Mouse (Mus musculus) hindbrain, postnatal 0 days (tissue): Measurements from ENCODE around the gene Gm21775. TPM values are rescaled to one million over a fixed set of nuclear protein-coding genes. Genes with fewer than 3 reads are reported as not detected.
"Not testable (repeated sequence)": the region's sequence is repeated elsewhere in the genome, so short reads cannot be mapped to it uniquely, and the experiment has no call there.

Source experiments
- ATAC-seq: fragments of 200-750 bp; cut with Nextera tagmentation; 2 replicates; pipeline ENCODE4 v1.8.0; 2017; ENCODE audit warnings: mild to moderate bottlenecking, moderate TSS enrichment, moderate library complexity
- DNase-seq: peaks from one replicate; pipeline ENCODE4 v3.0.0-alpha.2; 2015; ENCODE audit warnings: low spot score
- H3K27ac ChIP-seq: fragments of 300-500 bp; sonication (generic); 2 replicates; pipeline ENCODE4 v1.5.1; 2014; ENCODE audit warnings: mild to moderate bottlenecking
- H3K27me3 ChIP-seq: fragments of 300-500 bp; sonication (generic); 2 replicates; pipeline ENCODE4 v1.6.1; 2014; ENCODE audit warnings: low read length, mixed read lengths; ENCODE audit not compliant: insufficient read depth
- H3K36me3 ChIP-seq: fragments of 300-500 bp; sonication (generic); 2 replicates; pipeline ENCODE4 v1.6.1; 2014; ENCODE audit warnings: low read length, mixed read lengths; ENCODE audit not compliant: insufficient read depth
- H3K4me1 ChIP-seq: fragments of 300-500 bp; sonication (generic); 2 replicates; pipeline ENCODE4 v1.6.1; 2014; ENCODE audit warnings: antibody characterized with exemption, low read length, mixed read lengths; ENCODE audit not compliant: insufficient read depth
- H3K4me2 ChIP-seq: fragments of 300-500 bp; sonication (generic); 2 replicates; pipeline ENCODE4 v1.6.1; 2014; ENCODE audit warnings: low read depth, mild to moderate bottlenecking, low read length, moderate library complexity, mixed read lengths
- H3K4me3 ChIP-seq: fragments of 300-500 bp; sonication (generic); 2 replicates; pipeline ENCODE4 v1.5.1; 2014; ENCODE audit warnings: low read length
- H3K9ac ChIP-seq: fragments of 300-500 bp; sonication (generic); replicated peaks from 2 replicates; pipeline ENCODE4 v1.6.1; 2014; ENCODE audit warnings: mild to moderate bottlenecking, low read length, moderate library complexity, mixed read lengths
- H3K9me3 ChIP-seq: fragments of 300-500 bp; sonication (generic); 2 replicates; pipeline ENCODE4 v1.6.1; 2016; ENCODE audit warnings: low read length, mixed read lengths
- WGBS: fragments of 180-500 bp; shearing (Covaris S2); extraction: QIAGEN DNeasy Blood & Tissue Kit; methylation state at CpG from one replicate; pipeline ENCODE4 v1.1.7; 2014; 5-methylcytosine and 5-hydroxymethylcytosine counted together
- polyA plus RNA-seq: library from polyadenylated mRNA; unstranded; fragments of >200 nt; fragmentation: Nextera tagmentation; extraction: Ambion mirVana; gene quantifications from 2 replicates; pipeline ENCODE4 v1.2.1, GENCODE M21; 2015
- total RNA-seq: library from RNA; depleted of rRNA; stranded (reverse); fragments of >200 nt; gene quantifications from 2 replicates; pipeline ENCODE4 v1.2.3, GENCODE M21; 2014; rRNA removed

The Gm21775 gene
- total RNA-seq (not detected in 2 replicates), polyA plus RNA-seq (not detected in 2 replicates)

- not testable (repeated sequence) for H3K36me3 ChIP-seq, H3K9ac ChIP-seq, H3K4me1 ChIP-seq, ATAC-seq, H3K27ac ChIP-seq, DNase-seq, H3K4me2 ChIP-seq, H3K4me3 ChIP-seq, H3K9me3 ChIP-seq, H3K27me3 ChIP-seq
- WGBS: 88% methylated on average over 1 of the region's 5 CpGs
These were observed at the start of gene Gm21775 for GRCm38 (mm10) chrY:10553153-10553552. Gene Gm21775 (plus strand): TSS chrY:10553453.

- DNase-seq, H3K9ac ChIP-seq: not testable (repeated sequence)
These were observed 17.3 kb upstream of the Gm21775 start, which contains the start of gene Gm20737 for GRCm38 (mm10) chrY:10535942-10536341. Gene Gm20737 (minus strand): TSS chrY:10536042.

More at GRCm38 (mm10) chrY:10535942-10536341, 17.3 kb upstream of the Gm21775 start, which contains the start of gene Gm20737:
- not testable (repeated sequence) for ATAC-seq, H3K4me3 ChIP-seq, H3K9me3 ChIP-seq, H3K27me3 ChIP-seq, H3K4me2 ChIP-seq, H3K36me3 ChIP-seq, H3K27ac ChIP-seq, H3K4me1 ChIP-seq

Other genes with a start within 250 kb of the Gm21775 start
- gene Gm20834, start 228.9 kb upstream of the Gm21775 start, total RNA-seq: not detected in 2 replicates
- not detected in 2 replicates for gene Gm20834, start 228.9 kb upstream of the Gm21775 start, polyA plus RNA-seq
- gene Gm28510, start 140.7 kb upstream of the Gm21775 start, total RNA-seq: not detected in 2 replicates
- not detected in 2 replicates for gene Gm28510, start 140.7 kb upstream of the Gm21775 start, polyA plus RNA-seq
- not detected in 2 replicates for gene Gm20737, start 17.4 kb upstream of the Gm21775 start, total RNA-seq
- gene Gm20737, start 17.4 kb upstream of the Gm21775 start, polyA plus RNA-seq: not detected in 2 replicates
- not detected in 2 replicates for gene Gm21900, start 62.9 kb downstream of the Gm21775 start, total RNA-seq
- not detected in 2 replicates for gene Gm21900, start 62.9 kb downstream of the Gm21775 start, polyA plus RNA-seq
- not detected in 2 replicates for gene Gm20777, start 199.0 kb downstream of the Gm21775 start, total RNA-seq
- gene Gm20777, start 199.0 kb downstream of the Gm21775 start, polyA plus RNA-seq: not detected in 2 replicates